Mouse (Mus musculus) forebrain, embryonic 16.5 days (tissue): Measurements from ENCODE around the gene Glrb. TPM values are rescaled to one million over a fixed set of nuclear protein-coding genes. Genes with fewer than 3 reads are reported as not detected.

Experiments used
- ATAC-seq: fragments of 200-750 bp; cut with Nextera tagmentation; 2 replicates; pipeline ENCODE4 v1.8.0; 2017; ENCODE audit warnings: mild to moderate bottlenecking, moderate library complexity
- H3K27ac ChIP-seq: fragments of 300-500 bp; sonication (generic); 2 replicates; pipeline ENCODE4 v1.5.1; 2014; ENCODE audit warnings: low read length, control low read depth
- H3K27me3 ChIP-seq: fragments of 300-500 bp; sonication (generic); replicated peaks from 2 replicates; pipeline ENCODE4 v1.6.1; 2014; ENCODE audit warnings: low read length; ENCODE audit not compliant: control insufficient read depth, insufficient read depth
- H3K36me3 ChIP-seq: fragments of 300-500 bp; sonication (generic); 2 replicates; pipeline ENCODE4 v1.6.1; 2014; ENCODE audit not compliant: control insufficient read depth, insufficient read depth
- H3K4me1 ChIP-seq: fragments of 300-500 bp; sonication (generic); replicated peaks from 2 replicates; pipeline ENCODE4 v1.6.1; 2014; ENCODE audit warnings: low read length; ENCODE audit not compliant: control insufficient read depth, insufficient read depth
- H3K4me2 ChIP-seq: fragments of 300-500 bp; sonication (generic); 2 replicates; pipeline ENCODE4 v1.6.1; 2014; ENCODE audit warnings: mild to moderate bottlenecking, low read length, control low read depth
- H3K4me3 ChIP-seq: fragments of 300-500 bp; sonication (generic); replicated peaks from 2 replicates; pipeline ENCODE4 v1.5.1; 2014; ENCODE audit warnings: mild to moderate bottlenecking, low read length, control low read depth
- H3K9ac ChIP-seq: fragments of 300-500 bp; sonication (generic); replicated peaks from 2 replicates; pipeline ENCODE4 v1.6.1; 2014; ENCODE audit warnings: low read depth, low read length, control low read depth
- H3K9me3 ChIP-seq: fragments of 300-500 bp; sonication (generic); 2 replicates; pipeline ENCODE4 v1.6.1; 2016; ENCODE audit warnings: low read length; ENCODE audit not compliant: control insufficient read depth
- WGBS: fragments of 180-500 bp; shearing (Covaris S2); extraction: QIAGEN DNeasy Blood & Tissue Kit; methylation state at CpG from one replicate; pipeline ENCODE4 v1.1.7; 2014; 5-methylcytosine and 5-hydroxymethylcytosine counted together
- polyA plus RNA-seq: library from polyadenylated mRNA; unstranded; fragments of >200 nt; fragmentation: Nextera tagmentation; extraction: Ambion mirVana; gene quantifications from 2 replicates; pipeline ENCODE4 v1.2.1, GENCODE M21; 2015

Gene Glrb
- polyA plus RNA-seq, result 42.1 and 44.7 TPM in 2 replicates

DNA sequence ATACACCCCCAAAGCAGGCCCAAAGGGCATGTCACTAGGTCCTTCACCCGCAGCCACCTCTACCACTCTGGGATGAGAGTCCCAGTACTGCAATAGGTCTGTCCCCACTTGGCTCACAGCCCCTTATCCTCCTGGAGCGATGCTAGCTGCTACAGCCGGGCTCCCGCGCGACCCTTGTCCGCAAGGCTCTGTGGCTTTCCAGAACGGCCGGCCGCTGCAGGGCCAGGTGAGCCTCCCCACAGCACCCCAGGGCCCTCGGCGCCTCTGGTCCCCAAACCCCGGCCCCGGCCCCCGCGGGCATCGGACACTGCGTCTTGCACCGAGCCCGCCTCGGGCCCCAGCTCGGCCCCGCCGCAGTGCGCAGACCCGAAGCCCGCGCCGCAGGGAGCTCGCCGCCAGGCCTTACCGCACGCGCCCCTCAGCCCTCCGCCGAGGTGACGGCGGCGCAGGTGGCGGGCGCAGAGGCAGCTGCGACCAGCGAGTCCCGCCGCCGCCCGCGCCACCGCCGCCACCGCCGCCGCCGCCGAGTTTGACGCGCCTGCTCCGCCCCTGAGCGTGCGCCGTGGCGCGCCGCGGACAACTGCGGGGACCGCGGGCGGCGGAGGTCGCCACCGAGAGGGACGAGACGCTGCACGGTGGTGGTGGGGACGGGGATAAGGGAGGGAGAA lies at the start of gene Glrb:
Gene Glrb, minus strand, starts transcription at position 550 of the 668 bp plus-strand sequence.
- no peaks in the 10 kb centered on the region; the same call in 1 of the 2 replicates for H3K36me3 ChIP-seq
- peak within 1 kb of the TSS; percentile 77 for H3K4me3 ChIP-seq
- no peaks in the 10 kb centered on the region for H3K4me1 ChIP-seq
- 0% methylated on average over 70 of the region's 76 CpGs for WGBS
- peak within 1 kb of the TSS; percentile 69 for H3K4me2 ChIP-seq
- no peaks in the 10 kb centered on the region for H3K27me3 ChIP-seq
- ATAC-seq, result peak; percentile 95
- peak within 1 kb of the TSS; percentile 90 for H3K9ac ChIP-seq
- peak within 1 kb of the TSS; percentile 52 for H3K27ac ChIP-seq
- no peaks in the 10 kb centered on the region for H3K9me3 ChIP-seq

GRCm38 (mm10) chr3:80959965-80960364 lies 46.5 kb upstream of the Glrb start:
- Histone ChIP-seq H3K9me3 (no peaks in the 10 kb centered on the region), H3K36me3 (no peaks in the 10 kb centered on the region), H3K9ac (no peak overlapping the region), H3K4me3 (no peak overlapping the region), H3K4me1 (no peaks in the 10 kb centered on the region), H3K4me2 (no peak overlapping the region), H3K27me3 (no peaks in the 10 kb centered on the region), H3K27ac (no peak overlapping the region)
- ATAC-seq, result no peak

DNA sequence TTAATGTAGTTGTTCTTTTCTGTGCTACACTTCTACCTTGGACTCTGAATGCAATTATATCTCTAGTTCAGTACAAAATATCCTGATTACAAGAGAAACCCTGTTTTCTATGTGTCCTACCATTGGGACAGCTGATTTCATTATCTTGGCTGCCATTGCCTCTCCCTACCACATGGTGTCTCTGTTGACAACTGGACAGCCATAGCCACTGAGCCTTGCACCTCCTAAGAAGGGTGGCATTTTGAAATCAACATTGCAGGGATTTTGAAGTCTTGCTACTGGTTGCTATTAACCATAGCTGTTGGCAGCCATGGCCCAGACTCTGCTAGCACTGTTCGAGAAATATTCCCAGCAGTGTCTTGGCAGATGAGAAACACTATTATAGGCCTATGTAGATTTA lies 45.1 kb upstream of the Glrb start:
- no peak overlapping the region for H3K4me2 ChIP-seq
- no peak overlapping the region for H3K4me3 ChIP-seq
- H3K27me3 ChIP-seq, result no peaks in the 10 kb centered on the region
- no peaks in the 10 kb centered on the region for H3K4me1 ChIP-seq
- no peak overlapping the region for H3K9ac ChIP-seq
- H3K36me3 ChIP-seq, result no peaks in the 10 kb centered on the region
- no peak overlapping the region for H3K27ac ChIP-seq
- peak; percentile 85 for ATAC-seq
- H3K9me3 ChIP-seq, result no peaks in the 10 kb centered on the region
- 62% methylated on average over 1 of the region's 1 CpGs for WGBS

DNA sequence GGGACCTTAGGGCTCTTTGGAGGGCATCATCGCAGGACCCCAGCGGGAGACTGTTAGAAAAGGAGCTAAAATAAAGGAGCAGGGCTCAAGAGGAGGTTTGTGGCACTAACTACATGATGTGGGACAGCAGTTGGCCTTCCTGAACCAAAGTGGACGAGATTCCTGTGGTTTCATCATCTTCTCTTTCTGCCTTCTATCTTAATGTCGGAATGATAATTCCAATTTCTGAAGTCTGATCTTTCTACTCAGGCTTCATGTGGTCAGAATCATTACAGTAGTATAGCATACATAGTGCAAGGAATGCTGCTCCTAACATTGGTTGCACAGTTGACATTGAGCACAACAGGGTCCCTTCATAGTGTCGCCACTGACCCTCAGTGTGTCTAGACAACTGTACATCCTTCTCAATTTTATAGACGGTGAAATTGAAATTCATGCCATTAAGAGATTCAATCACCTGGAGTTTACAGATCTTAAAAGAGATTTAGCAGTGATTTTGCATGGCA lies 372 bp upstream of the Glrb start:
- H3K27me3 ChIP-seq, result no peaks in the 10 kb centered on the region
- peak overlapping the region; percentile 90 for H3K9ac ChIP-seq
- no peak overlapping the region; the same call in 1 of the 2 replicates for H3K27ac ChIP-seq
- H3K4me2 ChIP-seq, result peak overlapping the region; percentile 69
- 33% methylated on average over 6 of the region's 6 CpGs for WGBS
- H3K36me3 ChIP-seq, result no peaks in the 10 kb centered on the region; the same call in 1 of the 2 replicates
- H3K4me1 ChIP-seq, result no peaks in the 10 kb centered on the region
- no peaks in the 10 kb centered on the region for H3K9me3 ChIP-seq
- peak; percentile 32; the same call in 1 of the 2 replicates for ATAC-seq
- H3K4me3 ChIP-seq, result peak overlapping the region; percentile 77

DNA sequence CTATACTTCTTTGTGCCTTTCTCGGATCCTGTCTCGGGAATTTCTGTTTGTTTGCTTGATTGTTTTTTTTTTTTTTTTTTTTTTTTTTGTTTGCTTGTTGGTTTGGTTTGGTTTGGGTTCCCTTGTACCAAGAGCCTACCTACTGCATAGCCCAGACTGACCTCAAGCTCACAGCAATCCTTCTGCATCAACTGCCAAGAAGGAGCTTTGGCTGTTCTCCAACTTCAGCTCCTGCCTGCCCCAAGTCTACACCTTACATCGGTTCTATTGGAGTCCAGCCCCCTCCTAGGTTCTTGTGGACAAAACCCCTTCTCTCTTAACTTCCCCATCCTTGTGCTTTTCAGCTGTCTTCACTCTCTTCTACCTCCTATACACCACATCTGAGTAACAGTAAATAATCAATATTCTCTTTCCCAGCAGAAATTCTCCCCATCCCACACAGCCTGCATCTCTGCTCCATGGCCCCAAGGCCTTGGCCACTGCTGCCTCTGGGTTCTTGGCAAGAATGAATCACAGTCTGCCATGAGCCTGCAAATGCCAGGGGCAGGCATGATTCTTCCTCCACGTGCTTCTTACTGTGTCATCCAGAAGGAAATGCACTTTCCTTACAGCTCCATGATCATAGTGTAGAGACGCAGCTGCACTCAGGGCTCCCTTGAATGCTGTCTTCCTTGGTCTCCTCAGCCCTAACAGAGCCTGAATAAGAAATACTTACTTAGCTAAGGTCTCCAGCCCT lies 18.5 kb downstream of the Glrb start:
- H3K4me1 ChIP-seq, result 0 out of 2 replicates have a peak, but pooled peaks cover 2% of the 10 kb centered on the region
- no peak overlapping the region for H3K4me3 ChIP-seq
- H3K27me3 ChIP-seq, result no peaks in the 10 kb centered on the region
- WGBS, result 69% methylated on average over 5 of the region's 5 CpGs
- ATAC-seq, result no peak
- H3K9ac ChIP-seq, result no peak overlapping the region
- no peaks in the 10 kb centered on the region for H3K9me3 ChIP-seq
- no peaks in the 10 kb centered on the region for H3K36me3 ChIP-seq
- no peak overlapping the region for H3K4me2 ChIP-seq
- H3K27ac ChIP-seq, result no peak overlapping the region

GRCm38 (mm10) chr3:80894328-80894727 lies 19.1 kb downstream of the Glrb start:
- Histone ChIP-seq H3K27me3 (no peaks in the 10 kb centered on the region), H3K27ac (no peak overlapping the region), H3K9me3 (no peaks in the 10 kb centered on the region), H3K36me3 (no peaks in the 10 kb centered on the region), H3K9ac (no peak overlapping the region), H3K4me1 (0 out of 2 replicates have a peak, but pooled peaks cover 2% of the 10 kb centered on the region), H3K4me2 (no peak overlapping the region), H3K4me3 (no peak overlapping the region)
- 91% methylated on average over 5 of the region's 5 CpGs for WGBS
- no peak for ATAC-seq

DNA sequence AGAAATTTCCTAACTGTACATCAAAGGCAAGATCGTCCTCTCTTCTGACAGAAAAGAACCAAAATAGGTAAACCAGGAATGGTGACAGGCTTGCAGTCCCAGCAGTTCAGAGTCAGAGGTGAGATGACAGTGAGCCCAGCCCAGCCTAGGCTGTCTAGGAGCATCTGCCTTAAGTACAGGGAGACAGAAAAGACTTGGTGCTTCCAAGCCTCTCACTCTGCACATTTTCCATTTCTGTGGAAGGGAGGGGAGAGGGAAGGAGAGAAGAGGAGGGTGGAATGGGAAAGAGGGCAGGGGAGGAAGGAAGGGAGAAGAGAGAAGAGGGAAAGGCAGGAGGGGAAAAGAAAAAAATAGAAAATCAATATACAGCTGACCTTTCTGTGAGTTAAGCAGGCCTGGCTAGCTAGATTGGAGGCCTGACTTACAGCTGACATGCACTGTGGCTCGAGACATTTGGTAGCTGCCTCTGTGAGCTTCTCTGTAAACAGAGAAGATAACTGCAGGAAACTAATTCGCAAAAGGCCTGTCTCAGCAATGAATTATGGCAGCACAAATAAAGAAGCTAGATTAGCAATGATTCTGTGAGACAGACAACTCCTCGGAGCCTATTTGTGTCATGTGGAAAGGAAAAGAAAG lies 20.3 kb downstream of the Glrb start:
- H3K9me3 ChIP-seq, result no peaks in the 10 kb centered on the region
- H3K4me3 ChIP-seq, result no peak overlapping the region
- H3K36me3 ChIP-seq, result no peaks in the 10 kb centered on the region
- 0 out of 2 replicates have a peak, but pooled peaks cover 2% of the 10 kb centered on the region for H3K4me1 ChIP-seq
- no peak overlapping the region for H3K4me2 ChIP-seq
- H3K27ac ChIP-seq, result no peak overlapping the region
- 74% methylated on average over 4 of the region's 4 CpGs for WGBS
- no peak for ATAC-seq
- H3K27me3 ChIP-seq, result no peaks in the 10 kb centered on the region
- no peak overlapping the region for H3K9ac ChIP-seq

- Histone ChIP-seq H3K27me3 (no peaks in the 10 kb centered on the region), H3K9ac (no peak overlapping the region), H3K4me2 (no peak overlapping the region), H3K9me3 (no peaks in the 10 kb centered on the region), H3K36me3 (no peaks in the 10 kb centered on the region), H3K4me1 (0 out of 2 replicates have a peak, but pooled peaks cover 2% of the 10 kb centered on the region), H3K4me3 (no peak overlapping the region), H3K27ac (no peak overlapping the region)
- 48% methylated on average over 4 of the region's 4 CpGs for WGBS
- no peak for ATAC-seq
Observed at GRCm38 (mm10) chr3:80891087-80891486, 22.4 kb downstream of the Glrb start.

DNA sequence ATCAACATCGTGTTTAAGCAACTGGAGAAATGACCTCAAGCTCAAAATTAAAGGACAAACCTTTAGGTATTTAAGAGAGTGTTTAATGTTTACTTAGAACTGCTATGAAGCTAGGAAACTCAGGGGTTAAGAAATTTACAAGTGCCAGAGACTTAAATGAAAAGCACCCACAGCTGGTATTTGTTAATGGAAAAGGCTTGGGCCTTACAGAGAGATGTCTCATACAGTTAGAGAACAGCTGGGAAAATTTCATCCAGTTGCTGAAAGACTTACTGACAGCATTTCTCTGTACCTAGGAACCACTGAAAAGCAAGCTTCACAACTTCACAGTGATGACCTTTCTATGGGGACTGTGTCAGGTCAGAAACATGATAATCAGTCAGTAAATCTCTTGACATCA lies 28.3 kb downstream of the Glrb start:
- no peaks in the 10 kb centered on the region for H3K27me3 ChIP-seq

More for the DNA sequence above, 28.3 kb downstream of the Glrb start:
- Histone ChIP-seq H3K27ac (no peak overlapping the region), H3K9ac (no peak overlapping the region), H3K36me3 (no peaks in the 10 kb centered on the region), H3K4me2 (no peak overlapping the region), H3K4me3 (no peak overlapping the region), H3K4me1 (no peaks in the 10 kb centered on the region), H3K9me3 (no peaks in the 10 kb centered on the region)
- no peak for ATAC-seq
- WGBS, result 88% methylated on average over 1 of the region's 1 CpGs
